ENCODE assay signal across 8 mouse cellular contexts in the genomic region with DNA sequence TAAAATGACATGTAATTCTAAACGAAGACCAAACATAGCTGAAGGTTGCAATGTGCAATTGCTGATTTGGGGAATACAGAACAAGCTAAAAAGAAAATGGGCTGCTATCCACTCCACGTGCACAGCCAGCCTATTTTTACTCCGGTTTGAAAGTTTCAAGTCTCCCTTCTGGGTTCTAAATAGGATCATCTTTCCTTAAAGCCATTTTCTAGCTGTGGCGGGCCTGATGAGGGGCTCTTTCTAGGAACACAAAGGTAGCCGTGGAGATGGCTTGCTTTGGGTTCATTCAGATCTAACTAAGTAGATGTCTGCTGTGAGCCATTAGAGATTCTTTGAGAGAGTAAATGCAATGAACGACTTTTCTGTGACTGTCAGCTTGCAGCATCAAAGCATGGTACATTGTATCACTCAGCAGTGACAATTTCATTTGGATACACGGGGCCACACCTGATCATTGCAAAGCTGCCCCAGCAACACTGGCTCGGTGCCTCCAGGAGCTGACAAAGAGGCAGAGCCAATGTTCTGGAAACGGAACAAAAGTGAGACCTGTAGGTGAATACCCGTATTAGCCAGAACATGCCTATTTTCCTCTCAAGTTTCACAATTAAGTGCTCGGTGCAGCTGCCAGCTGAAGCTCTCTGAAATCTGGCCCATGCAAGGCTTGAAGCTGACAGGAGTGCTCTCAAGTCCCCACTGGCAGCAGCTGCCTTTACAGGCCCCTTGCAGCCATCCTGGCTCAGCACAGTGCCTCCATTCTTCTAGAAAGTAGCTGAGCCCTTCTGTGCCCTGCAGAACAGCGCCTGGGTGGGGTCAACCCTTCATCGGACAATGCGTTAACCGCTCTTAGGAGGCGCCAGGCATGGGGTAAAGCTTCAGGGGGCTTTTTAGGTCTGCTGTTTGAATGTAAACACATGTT.
DNase-seq lines count a peak whose midpoint lies in the region; ATAC-seq and TF ChIP-seq lines count a peak whose summit lies in the region.

No protein-coding gene starts in this region.

- no peak for TF ChIP-seq CTCF in gastrocnemius, adult 2 months (IDR thresholded peaks at IDR 0.05)

- intact Hi-C loops in gastrocnemius, adult 2 months (cut with DNase I): no loop called here

- peak; percentile 83 for ATAC-seq in hindbrain, embryonic 16.5 days
- peak; percentile 90 for ATAC-seq in midbrain, embryonic 12.5 days (ENCODE audit: low FRiP score, low read depth)

- DNase-seq in right cerebral cortex, postnatal 4 days: peak; percentile 22
- no peak for DNase-seq in right cerebral cortex, postnatal 14 days
- peak; percentile 45 for DNase-seq in gastrocnemius, adult 2 months
- no peak for DNase-seq in spleen, postnatal 14 days (ENCODE audit: low spot score in 2 of 2)
- DNase-seq in adrenal gland, adult 8-10 months: no peak
- DNase-seq in cerebellum, adult 18-20 months: no peak

- H3K9me3 ChIP-seq in hindbrain, embryonic 16.5 days (ENCODE audit: control insufficient read depth, low read length): no peaks in the 10 kb centered on the region
- no peaks in the 10 kb centered on the region for H3K9me3 ChIP-seq in midbrain, embryonic 12.5 days

- no peaks in the 10 kb centered on the region for H3K36me3 ChIP-seq in hindbrain, embryonic 16.5 days (ENCODE audit: control insufficient read depth, insufficient read depth, low read length)
- no peaks in the 10 kb centered on the region for H3K36me3 ChIP-seq in midbrain, embryonic 12.5 days

- H3K4me3 ChIP-seq in gastrocnemius, adult 2 months: no peak overlapping the region; the same call in 1 of the 2 replicates
- H3K4me3 ChIP-seq in hindbrain, embryonic 16.5 days (ENCODE audit: low read length): no peak overlapping the region
- H3K4me3 ChIP-seq in midbrain, embryonic 12.5 days: no peak overlapping the region

- H3K27ac ChIP-seq in gastrocnemius, adult 2 months: peak overlapping the region; percentile 60
- H3K27ac ChIP-seq in hindbrain, embryonic 16.5 days (ENCODE audit: low read depth, low read length): peak overlapping the region; percentile 64
- H3K27ac ChIP-seq in midbrain, embryonic 12.5 days (replicated peaks): peak overlapping the region; percentile 66

- no peaks in the 10 kb centered on the region for H3K27me3 ChIP-seq in hindbrain, embryonic 16.5 days (replicated peaks; ENCODE audit: control insufficient read depth, insufficient read depth, low read length)
- H3K27me3 ChIP-seq in midbrain, embryonic 12.5 days: peaks cover 23% of the 10 kb centered on the region

- H3K9ac ChIP-seq in hindbrain, embryonic 16.5 days (ENCODE audit: low read depth, low read length): no peak overlapping the region
- 0 out of 2 replicates have a peak overlapping the region, but pooled peaks have one; percentile 15 for H3K9ac ChIP-seq in midbrain, embryonic 12.5 days (replicated peaks)

- peaks cover 16% of the 10 kb centered on the region for H3K4me1 ChIP-seq in hindbrain, embryonic 16.5 days (ENCODE audit: control insufficient read depth, insufficient read depth, low read depth, low read length)
- peaks cover 18% of the 10 kb centered on the region for H3K4me1 ChIP-seq in midbrain, embryonic 12.5 days

- peak overlapping the region; percentile 12 for H3K4me2 ChIP-seq in hindbrain, embryonic 16.5 days (ENCODE audit: low read length)
- H3K4me2 ChIP-seq in midbrain, embryonic 12.5 days (replicated peaks): peak overlapping the region; percentile 27

- WGBS in hindbrain, embryonic 16.5 days: 16% methylated on average over 16 of the region's 16 CpGs
- WGBS in midbrain, embryonic 12.5 days: 9% methylated on average over 16 of the region's 16 CpGs

Comparison
In these comparisons a context has a peak if more than half of its experiments do, and no peak if none do; other contexts are left out.
1. DNase-seq: peak in right cerebral cortex, postnatal 4 days (single experiment) and gastrocnemius, adult 2 months (single experiment); none in right cerebral cortex, postnatal 14 days (single experiment), spleen, postnatal 14 days (0 of 2), adrenal gland, adult 8-10 months (single experiment) and cerebellum, adult 18-20 months (0 of 2).
2. Peak in every context shown above with its lines, with median percentiles within 50 percentile points of each other: H3K27ac ChIP-seq.